Comparison of ENCODE assay signal across 8 mouse cellular contexts in the genomic region with DNA sequence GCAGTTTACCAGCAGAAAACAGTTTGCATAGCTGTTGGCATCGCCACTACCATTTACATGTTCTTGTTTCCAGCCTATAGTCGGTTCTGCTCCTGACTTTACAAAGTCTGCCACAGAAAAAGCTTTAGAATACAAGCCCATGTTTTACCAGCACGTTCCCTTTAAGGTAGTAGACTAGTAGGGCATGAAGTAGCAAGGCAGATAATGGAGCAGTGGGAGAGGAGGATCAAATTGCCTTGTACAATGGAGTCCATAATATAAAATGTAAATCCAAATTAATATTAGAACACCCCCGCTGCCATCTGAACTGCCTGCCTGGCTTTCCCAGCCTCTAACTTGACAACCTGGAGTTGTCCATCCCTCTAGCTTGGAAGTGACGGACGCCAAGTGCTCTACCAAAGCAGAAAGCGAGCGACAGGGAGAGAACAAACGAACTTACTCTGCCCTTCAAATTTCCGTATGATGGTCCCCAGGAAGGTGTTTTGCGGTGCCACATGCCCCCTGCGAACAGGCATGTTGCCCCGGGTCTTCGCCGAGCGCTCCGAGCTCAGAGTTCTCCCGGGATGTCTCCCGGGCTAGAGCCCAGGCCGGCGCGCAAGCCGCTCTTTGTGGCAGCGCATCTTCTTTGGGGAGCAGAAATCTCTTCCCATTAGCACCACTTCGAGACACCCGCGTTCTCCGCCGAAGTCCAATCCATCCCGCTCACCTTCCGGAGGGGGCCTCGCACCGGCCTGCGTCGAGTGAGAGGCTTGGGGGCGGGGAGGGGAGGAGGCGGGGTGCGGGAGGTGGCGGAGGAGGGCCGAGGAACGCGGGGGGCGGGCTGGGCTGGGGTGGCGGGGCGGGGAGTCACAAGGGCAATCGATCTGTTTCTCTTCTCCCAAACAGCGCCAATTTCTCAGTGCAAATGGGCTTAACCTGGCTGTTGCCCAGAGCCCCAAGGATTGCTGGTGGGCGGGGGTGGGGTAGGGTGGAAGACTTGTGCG. TPM values are rescaled to one million over a fixed set of nuclear protein-coding genes. Genes with fewer than 3 reads are reported as not detected.
DNase-seq lines count a peak whose midpoint lies in the region; ATAC-seq and TF ChIP-seq lines count a peak whose summit lies in the region.
"Had no signal": no experiment of that assay in that cellular context is flagged by ENCODE, and none has a peak within 500 bp of the region (broad histone marks: within the 10 kb centered on the region; RNA-seq: fewer than 3 reads in every experiment).

TSS of gene Kcnh7 (minus strand) at position 725 of the 983 bp plus-strand sequence.

- H3K27me3 ChIP-seq in E14TG2a.4 (ENCODE audit: insufficient read depth, low read length): peaks cover 21% of the 10 kb centered on the region
- peaks cover 9% of the 10 kb centered on the region; the same call in 1 of the 2 replicates for H3K27me3 ChIP-seq in liver, postnatal 0 days (ENCODE audit: insufficient read depth, low read length)
- H3K27me3 ChIP-seq in stomach, embryonic 15.5 days (replicated peaks): 0 out of 2 replicates have a peak, but pooled peaks cover 6% of the 10 kb centered on the region

- peak within 1 kb of the TSS; percentile 59 for H3K4me2 ChIP-seq in liver, postnatal 0 days (ENCODE audit: low read depth, low read length)
- peak within 1 kb of the TSS; percentile 74 for H3K4me2 ChIP-seq in stomach, embryonic 15.5 days

- no peak for TF ChIP-seq POLR2A in embryonic fibroblast, embryonic 13.5 days (IDR thresholded peaks at IDR 0.05; ENCODE audit: low read depth, low read length)

- no peak for TF ChIP-seq CTCF in E14TG2a.4 (conservative IDR thresholded peaks at IDR 0.05; ENCODE audit: low read length)
- TF ChIP-seq CTCF in embryonic fibroblast, embryonic 13.5 days (IDR thresholded peaks at IDR 0.05; ENCODE audit: borderline replicate concordance, insufficient read depth, low read length): no peak
- no peak for TF ChIP-seq CTCF in liver, postnatal 0 days (IDR thresholded peaks at IDR 0.05; ENCODE audit: low read depth)

- H3K4me3 ChIP-seq in E14TG2a.4 (replicated peaks; ENCODE audit: low read length): peak within 1 kb of the TSS; percentile 73
- peak within 1 kb of the TSS; percentile 18; the same call in 1 of the 2 replicates for H3K4me3 ChIP-seq in embryonic fibroblast, embryonic 13.5 days (ENCODE audit: insufficient read depth, low read length)
- peak within 1 kb of the TSS; percentile 25; the same call in 1 of the 2 replicates for H3K4me3 ChIP-seq in liver, postnatal 0 days (ENCODE audit: low read depth, low read length)
- peak within 1 kb of the TSS; percentile 40 for H3K4me3 ChIP-seq in stomach, embryonic 15.5 days (replicated peaks)
- H3K4me3 ChIP-seq: erythroblast, embryonic 14.5 days had no signal

- no peak for TF ChIP-seq EP300 in liver, postnatal 0 days (IDR thresholded peaks at IDR 0.05; ENCODE audit: low read depth)

- H3K9ac ChIP-seq in liver, postnatal 0 days (replicated peaks): no peak within 1 kb of the TSS
- no peak within 1 kb of the TSS for H3K9ac ChIP-seq in stomach, embryonic 15.5 days

- ATAC-seq in liver, postnatal 0 days: no peak
- ATAC-seq in stomach, embryonic 15.5 days (ENCODE audit: insufficient read depth, low FRiP score, low read depth): peak; percentile 27; the same call in 1 of the 2 replicates

- no peaks in the 10 kb centered on the region for H3K9me3 ChIP-seq in E14TG2a.4 (ENCODE audit: low read length)
- H3K9me3 ChIP-seq in liver, postnatal 0 days (ENCODE audit: low read length): no peaks in the 10 kb centered on the region
- no peaks in the 10 kb centered on the region for H3K9me3 ChIP-seq in stomach, embryonic 15.5 days

- 3% methylated on average over 42 of the region's 49 CpGs for WGBS in liver, postnatal 0 days (ENCODE audit: insufficient replicate concordance)
- WGBS in stomach, embryonic 15.5 days: 1% methylated on average over 43 of the region's 49 CpGs

- H3K4me1 ChIP-seq in E14TG2a.4 (replicated peaks; ENCODE audit: low read depth, low read length): peaks cover 20% of the 10 kb centered on the region
- no peaks in the 10 kb centered on the region for H3K4me1 ChIP-seq in embryonic fibroblast, embryonic 13.5 days (ENCODE audit: control insufficient read depth, insufficient read depth, low read length)
- H3K4me1 ChIP-seq in liver, postnatal 0 days (ENCODE audit: insufficient read depth): no peaks in the 10 kb centered on the region; the same call in 1 of the 2 replicates
- H3K4me1 ChIP-seq in stomach, embryonic 15.5 days: no peaks in the 10 kb centered on the region; the same call in 1 of the 2 replicates

- H3K27ac ChIP-seq in embryonic fibroblast, embryonic 13.5 days (ENCODE audit: insufficient read depth, low read length): no peak within 1 kb of the TSS
- H3K27ac ChIP-seq in liver, postnatal 0 days (ENCODE audit: low read depth): no peak within 1 kb of the TSS
- H3K27ac ChIP-seq in stomach, embryonic 15.5 days: no peak within 1 kb of the TSS

- H3K36me3 ChIP-seq in E14TG2a.4 (ENCODE audit: insufficient read depth, low read length): no peaks in the 10 kb centered on the region
- no peaks in the 10 kb centered on the region for H3K36me3 ChIP-seq in liver, postnatal 0 days (replicated peaks; ENCODE audit: insufficient read depth, low read length)
- no peaks in the 10 kb centered on the region for H3K36me3 ChIP-seq in stomach, embryonic 15.5 days

- DNase-seq in 3134 (ENCODE audit: extremely low read depth, insufficient read length, low spot score): peak; percentile 2
- peak; percentile 17 to 50 for DNase-seq in layer of hippocampus, adult 18-20 months (ENCODE audit: low spot score in 2 of 2)
- DNase-seq in liver, postnatal 0 days: peak; percentile 14
- no peak for DNase-seq in natural killer cell, adult 2 months (ENCODE audit: low spot score in 2 of 2)

RNA-seq across cellular contexts. Expression of gene Kcnh7, which starts in this region (rescaled TPM):
- not detected in 2 replicates for polyA plus RNA-seq in embryonic fibroblast, embryonic 13.5 days (2011; ENCODE audit: insufficient read length, low read depth, missing spikeins)
- total RNA-seq in layer of hippocampus, adult 18-20 months (2021): 10 to 100 TPM; 31.3 to 35.0 TPM
- 0.07 and 0.12 TPM in 2 replicates for polyA plus RNA-seq in liver, postnatal 0 days (2015; fragmentation: Nextera tagmentation; extraction: Ambion mirVana)
- polyA plus RNA-seq in stomach, embryonic 15.5 days (2015; fragmentation: Nextera tagmentation; extraction: Ambion mirVana): 0.48 and 0.67 TPM in 2 replicates
- polyA plus RNA-seq: erythroblast, embryonic 14.5 days had no signal

Comparison
In these comparisons a context has a peak if more than half of its experiments do, and no peak if none do; other contexts are left out.
1. Peak in DNase-seq, H3K4me3 ChIP-seq and H3K4me2 ChIP-seq in liver, postnatal 0 days; RNA of the gene not detected or under 1 TPM.
2. Peak in ATAC-seq, H3K4me3 ChIP-seq and H3K4me2 ChIP-seq in stomach, embryonic 15.5 days; RNA of the gene not detected or under 1 TPM.
3. DNase-seq: peak in 3134 (single experiment) and layer of hippocampus, adult 18-20 months (2 of 2); none in natural killer cell, adult 2 months (0 of 2).
4. H3K4me3 ChIP-seq: peak in every context shown above with its lines; median percentile 73 in E14TG2a.4; 40 in stomach, embryonic 15.5 days; 25 in liver, postnatal 0 days; 18 in embryonic fibroblast, embryonic 13.5 days.